Mouse (Mus musculus): Measurements from ENCODE around the gene Pgam5. TPM values are rescaled to one million over a fixed set of nuclear protein-coding genes. Genes with fewer than 3 reads are reported as not detected.

Pgam5 gene
- 44.7 and 49.8 TPM in 2 replicates for total RNA-seq (2021)
- long read RNA-seq, transcript Pgam5-201 (6 exons, 2,044 nt): major isoform, 38 of 84 reads
- long read RNA-seq, transcript Pgam5-202 (6 exons, 2,098 nt): major isoform, 38 of 84 reads
- long read RNA-seq, partial matches to known transcripts: 4 of 84 reads
- long read RNA-seq, other reads (novel, unspliced or antisense): 4 of 84 reads

GRCm38 (mm10) chr5:110269141-110270101 is at the start of gene Pgam5:
Gene Pgam5 (minus strand): TSS chr5:110269913.
- DNase-seq: peak; percentile 95

GRCm38 (mm10) chr5:110313127-110313526 is 43.4 kb upstream of the Pgam5 start:
- DNase-seq: no peak

GRCm38 (mm10) chr5:110308861-110309260 is 39.1 kb upstream of the Pgam5 start:
- no peak for DNase-seq

GRCm38 (mm10) chr5:110300591-110300990 is 30.9 kb upstream of the Pgam5 start:
- DNase-seq: no peak

- no peak for DNase-seq
These were observed 26.9 kb upstream of the Pgam5 start for GRCm38 (mm10) chr5:110296637-110297036.

- no peak for DNase-seq
These were observed 21.9 kb upstream of the Pgam5 start for GRCm38 (mm10) chr5:110291649-110292048.

GRCm38 (mm10) chr5:110287084-110287475 is 17.4 kb upstream of the Pgam5 start:
- no peak for DNase-seq

- DNase-seq: no peak
These were observed 16.9 kb upstream of the Pgam5 start for GRCm38 (mm10) chr5:110286446-110287083.

GRCm38 (mm10) chr5:110285770-110286445 is 16.2 kb upstream of the Pgam5 start, which contains the start of the genes Pxmp2 and Pole:
Gene Pxmp2 (minus strand): TSS chr5:110286186.
Gene Pole (plus strand): TSS chr5:110286306.
- DNase-seq: peak; percentile 92

GRCm38 (mm10) chr5:110285156-110285555 is 15.4 kb upstream of the Pgam5 start:
- DNase-seq: no peak

- peak; percentile 51 for DNase-seq
These were observed 14.8 kb upstream of the Pgam5 start for GRCm38 (mm10) chr5:110284536-110284935.

GRCm38 (mm10) chr5:110281984-110282383 is 12.3 kb upstream of the Pgam5 start:
- no peak for DNase-seq

GRCm38 (mm10) chr5:110276910-110277309 is 7.2 kb upstream of the Pgam5 start:
- no peak for DNase-seq

- no peak for DNase-seq
These were observed 6.7 kb upstream of the Pgam5 start for GRCm38 (mm10) chr5:110276391-110276790.

GRCm38 (mm10) chr5:110274846-110275245 is 5.1 kb upstream of the Pgam5 start:
- DNase-seq: no peak

GRCm38 (mm10) chr5:110274147-110274546 is 4.4 kb upstream of the Pgam5 start:
- no peak for DNase-seq

GRCm38 (mm10) chr5:110270242-110270641 is 529 bp upstream of the Pgam5 start:
- DNase-seq: no peak

- no peak for DNase-seq
These were observed 2.8 kb downstream of the Pgam5 start for GRCm38 (mm10) chr5:110266941-110267340.

GRCm38 (mm10) chr5:110244091-110244490 is 25.6 kb downstream of the Pgam5 start:
- no peak for DNase-seq

GRCm38 (mm10) chr5:110232346-110232745 is 37.4 kb downstream of the Pgam5 start:
- DNase-seq: no peak

- DNase-seq: no peak
These were observed 38.1 kb downstream of the Pgam5 start for GRCm38 (mm10) chr5:110231638-110232037.

- peak; percentile 93 for DNase-seq
These were observed 38.8 kb downstream of the Pgam5 start, which contains the start of gene Ankle2 for GRCm38 (mm10) chr5:110230780-110231461. Gene Ankle2 (plus strand): TSS chr5:110231004.
